Mouse (Mus musculus): ENCODE data around the gene Prr5l.

DNA sequence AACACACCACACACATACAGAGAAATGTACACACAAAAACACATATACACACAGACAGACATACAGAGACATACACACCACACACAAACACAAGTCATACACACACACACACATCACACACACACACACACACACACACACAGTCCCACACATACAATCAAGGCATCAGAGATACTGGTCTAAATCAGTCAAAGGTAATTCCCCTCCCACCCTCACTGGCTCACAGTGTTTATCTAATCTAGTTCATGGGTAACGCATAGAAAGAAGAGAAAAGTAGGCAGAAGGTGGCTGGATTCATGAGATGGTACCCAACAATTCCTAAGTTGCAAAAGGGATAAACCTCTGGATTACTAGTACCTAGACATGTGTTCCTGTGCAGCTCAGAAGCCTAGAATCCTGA is 120.9 kb downstream of the Prr5l start:
- no peak for TF ChIP-seq POLR2A (IDR thresholded peaks at IDR 0.05; ENCODE audit: low read depth, low read length)
- no peak for TF ChIP-seq CTCF (IDR thresholded peaks at IDR 0.05; ENCODE audit: borderline replicate concordance, insufficient read depth, low read length)

Data from embryonic fibroblast, embryonic 13.5 days (primary cell).